Mouse (Mus musculus): ENCODE data around the gene Npff. TPM values are rescaled to one million over a fixed set of nuclear protein-coding genes. Genes with fewer than 3 reads are reported as not detected.
A peak's percentile ranks its signal among the peaks of the same experiment; 100 is the strongest.

Npff gene
- total RNA-seq, 2 experiments from 2014 or later, result 3.7 to 4.3 TPM

- DNase-seq, result no peak
Observed at GRCm38 (mm10) chr15:102519211-102520141, 5.3 kb downstream of the Npff start.

GRCm38 (mm10) chr15:102518859-102519201, 5.9 kb downstream of the Npff start:
- no peak for DNase-seq

- peak; percentile 100 for DNase-seq
Observed at GRCm38 (mm10) chr15:102517976-102518858, 6.5 kb downstream of the Npff start, which contains the start of gene Tarbp2. Gene Tarbp2 (plus strand): TSS chr15:102518192.

DNA sequence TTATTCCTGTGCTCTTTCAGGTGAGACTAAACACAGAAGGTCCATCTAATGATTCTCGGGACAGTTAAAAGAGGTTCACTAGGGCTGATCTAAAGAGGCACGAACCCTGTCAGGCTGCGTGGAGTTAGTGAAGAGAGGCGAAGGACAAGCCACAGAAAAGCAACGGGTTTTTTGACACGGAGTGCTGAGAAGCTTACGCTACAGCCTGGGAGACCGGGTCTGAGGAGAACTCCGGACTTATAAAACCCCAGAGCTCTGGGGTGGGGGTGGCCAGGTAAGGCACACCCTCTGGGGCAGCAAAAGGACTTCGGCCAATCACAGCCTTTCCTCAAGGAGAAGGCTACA, 7.1 kb downstream of the Npff start:
- DNase-seq, result no peak

DNA sequence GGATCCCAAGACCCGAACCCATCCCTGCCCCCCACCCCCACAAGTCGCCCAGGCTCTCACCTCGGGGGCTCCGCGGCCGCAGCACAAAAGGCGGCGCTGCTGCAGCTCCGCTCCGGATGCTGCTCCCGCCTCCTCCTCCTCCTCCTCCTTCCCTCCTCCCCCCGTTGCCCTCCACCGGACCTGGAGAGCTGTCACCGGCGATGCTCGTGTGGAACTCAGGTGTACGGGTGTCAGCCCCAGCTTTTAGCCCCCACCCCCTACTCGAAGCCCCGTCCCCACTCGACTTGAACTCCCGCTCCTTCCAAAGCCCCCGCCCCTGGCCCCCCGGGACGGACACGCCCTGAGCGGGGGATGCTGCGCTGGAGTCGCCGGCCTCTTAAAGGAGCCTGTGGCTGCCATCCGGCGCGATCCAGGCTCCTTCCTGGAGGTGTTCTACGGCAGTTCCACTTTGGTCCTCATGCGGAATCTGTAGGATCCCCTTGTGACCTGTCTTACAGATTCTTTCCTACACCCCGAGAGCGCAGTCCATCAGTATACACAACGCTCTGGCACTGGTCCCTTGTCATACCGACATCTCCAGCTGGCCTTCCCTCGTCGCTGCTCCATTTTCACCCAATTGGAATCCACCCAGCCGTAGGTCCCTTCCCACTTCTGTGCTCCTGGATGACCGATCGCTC, 7.9 kb downstream of the Npff start, which contains the start of gene Map3k12:
Gene Map3k12, minus strand, starts transcription at position 337 of the 677 bp plus-strand sequence.
- peak; percentile 81 to 85 for DNase-seq

DNA sequence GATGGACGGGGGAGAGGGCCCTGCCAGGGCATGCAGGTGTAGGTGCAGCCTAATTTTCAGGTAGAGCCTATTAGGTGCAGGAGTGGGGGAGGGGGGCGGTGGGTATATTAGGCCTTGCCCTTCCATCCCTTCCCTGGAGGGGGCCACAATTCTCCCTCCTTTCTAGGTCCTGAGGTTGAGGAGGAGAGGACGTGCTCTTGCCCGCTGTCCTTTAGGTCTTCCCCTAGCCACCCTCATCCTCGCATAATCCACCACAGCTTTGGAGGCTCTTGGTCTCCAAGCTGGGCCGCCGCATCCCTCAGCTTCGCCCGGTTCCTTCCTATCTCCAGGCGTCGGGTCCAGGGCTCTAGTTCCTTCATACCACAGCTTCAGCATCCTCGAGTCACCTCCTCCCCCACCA, 8.4 kb downstream of the Npff start:
- DNase-seq, result peak in 1 of 2 experiments; percentile 48

DNA sequence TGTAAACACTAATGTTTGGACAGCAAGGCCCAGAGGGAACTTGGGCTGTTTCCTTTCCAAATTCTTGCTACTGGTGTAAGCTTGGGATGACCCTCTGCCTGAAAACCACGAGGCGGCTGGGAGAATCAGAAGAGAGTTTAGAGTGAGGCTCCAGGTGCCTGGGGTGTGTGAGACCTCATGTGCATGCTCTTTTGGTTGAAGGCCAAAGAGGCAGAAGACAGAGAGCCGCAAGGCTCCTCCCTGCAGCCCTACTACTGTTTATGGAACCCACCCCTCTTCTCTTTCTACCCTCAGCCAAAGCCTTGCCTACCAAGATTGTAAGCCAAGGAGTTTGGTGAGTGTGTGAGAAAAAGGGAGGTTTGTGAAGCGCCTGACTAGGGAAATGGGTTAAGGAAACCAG, 9.0 kb downstream of the Npff start:
- no peak for DNase-seq

- DNase-seq, result no peak
Observed at GRCm38 (mm10) chr15:102515261-102515660, 9.5 kb downstream of the Npff start.

DNA sequence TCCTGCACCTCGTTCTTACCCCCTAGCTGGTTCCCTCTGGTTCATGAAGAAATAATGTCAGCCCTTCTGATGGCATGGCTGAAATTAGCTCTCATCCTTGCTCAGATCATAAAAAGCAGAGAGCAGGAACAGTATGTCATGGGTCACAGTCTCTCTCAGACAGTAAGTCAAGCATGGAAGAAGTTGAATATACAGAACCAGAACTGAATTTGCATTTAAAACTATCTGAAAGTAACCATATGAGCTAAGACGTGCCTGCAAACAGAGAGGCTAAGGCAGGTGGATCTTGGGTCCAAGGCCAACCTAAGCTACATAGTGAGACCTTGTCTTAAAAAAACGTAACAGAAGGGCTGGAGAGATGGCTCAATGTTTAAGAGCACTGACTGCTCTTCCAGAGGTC, 11.7 kb downstream of the Npff start:
- DNase-seq, result no peak

DNA sequence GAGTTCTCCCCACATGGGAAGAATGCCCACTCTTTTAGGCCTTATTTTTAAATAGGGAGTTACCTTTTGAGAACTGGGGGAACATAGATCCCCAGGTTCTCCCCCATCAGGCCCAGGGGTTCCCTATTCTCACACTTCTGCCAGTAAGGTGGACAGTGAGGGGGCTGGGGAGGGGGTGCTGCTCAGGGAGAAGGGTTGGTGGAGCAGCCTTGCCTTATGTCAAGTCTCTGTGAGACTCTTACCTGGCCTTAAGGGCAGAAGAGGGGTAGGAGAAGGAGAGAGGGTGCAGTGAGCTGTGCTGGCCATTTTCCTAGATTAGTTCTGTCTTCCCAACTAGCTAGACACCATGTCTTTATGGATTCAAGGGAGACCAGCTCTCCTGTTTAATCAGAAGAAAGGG, 12.3 kb downstream of the Npff start:
- no peak for DNase-seq

DNA sequence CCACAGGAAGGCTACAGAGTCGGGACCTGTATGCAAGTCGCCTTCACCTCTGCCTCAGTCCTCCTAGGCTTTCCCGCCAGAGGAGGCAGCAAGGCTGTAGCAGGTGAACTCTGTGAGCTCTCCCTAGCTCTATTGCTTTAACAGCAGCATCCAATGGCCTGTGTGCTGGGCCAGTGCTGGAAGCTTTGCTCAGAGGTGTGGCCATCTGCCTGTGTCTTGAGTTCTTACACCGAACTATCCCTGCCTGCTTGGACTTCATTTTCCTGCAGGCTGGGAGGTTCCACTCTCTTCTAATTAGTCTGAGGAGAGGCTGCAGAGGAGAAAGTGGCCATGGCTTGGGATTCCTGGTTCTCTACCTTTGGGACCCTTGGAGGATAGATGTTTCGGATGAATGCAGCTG, 12.7 kb downstream of the Npff start:
- no peak for DNase-seq

GRCm38 (mm10) chr15:102511285-102511833, 13.4 kb downstream of the Npff start:
- no peak for DNase-seq

GRCm38 (mm10) chr15:102510590-102511284, 14.0 kb downstream of the Npff start:
- DNase-seq, result peak; percentile 84 to 86

DNA sequence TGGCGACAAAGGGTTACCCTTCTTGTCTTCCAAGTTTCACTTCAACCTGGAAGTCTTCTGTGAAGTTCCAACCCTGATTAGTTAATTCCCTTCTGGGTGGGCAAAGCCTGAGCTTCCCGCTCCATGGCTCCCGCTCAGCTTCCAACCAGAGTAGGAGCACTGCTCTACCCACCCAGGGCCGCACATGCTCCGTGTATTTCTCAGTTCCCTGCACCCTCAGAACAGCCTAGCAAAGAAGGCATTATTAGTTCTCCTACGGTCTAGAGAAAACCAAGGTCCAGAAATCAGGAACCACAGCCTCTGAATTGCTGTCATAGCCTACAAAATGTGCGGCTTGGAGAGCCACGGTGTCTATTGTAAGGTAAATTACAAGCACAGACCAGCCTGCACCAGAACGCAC, 14.6 kb downstream of the Npff start:
- no peak for DNase-seq

DNA sequence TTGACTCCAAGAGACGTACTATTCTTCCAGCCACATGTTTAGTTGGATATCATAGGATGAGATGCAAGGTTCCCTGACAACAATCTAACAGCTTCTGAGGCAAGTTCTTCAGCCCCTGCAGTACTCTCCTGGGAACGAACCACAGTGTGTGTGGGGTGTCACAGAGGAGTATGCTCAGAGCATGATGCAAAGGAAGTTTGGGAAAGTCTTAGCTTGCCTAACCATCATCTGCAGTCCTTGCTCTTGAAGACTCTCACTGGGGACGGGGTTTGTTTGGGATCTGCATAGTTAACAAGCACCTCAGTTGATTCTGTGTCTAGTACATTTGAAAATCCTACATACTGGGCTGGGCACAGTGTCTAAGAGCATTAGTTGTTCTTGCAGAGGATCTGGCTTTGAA, 16.4 kb downstream of the Npff start:
- no peak for DNase-seq

- DNase-seq, result no peak
Observed at GRCm38 (mm10) chr15:102507561-102507960, 17.2 kb downstream of the Npff start.

DNA sequence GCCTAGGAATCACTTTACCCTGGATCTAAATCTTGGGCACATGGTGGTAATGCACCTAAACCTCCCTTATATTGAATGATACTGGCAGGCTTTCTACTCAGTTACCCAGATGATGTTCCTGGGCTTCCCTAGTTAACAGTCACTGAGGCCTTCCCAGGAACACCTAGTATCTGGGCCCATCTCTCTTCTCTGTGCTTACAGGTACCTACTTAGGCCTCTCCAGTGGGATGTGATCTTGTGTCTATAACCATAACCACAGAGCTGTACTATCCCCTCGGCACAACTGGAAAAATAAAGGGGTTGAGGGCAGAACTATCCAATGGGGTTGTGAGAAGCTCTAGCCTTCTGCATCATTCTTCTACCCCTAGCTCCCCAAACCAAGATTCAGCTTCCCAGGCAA, 17.9 kb downstream of the Npff start:
- no peak for DNase-seq

- DNase-seq, result no peak
Observed at GRCm38 (mm10) chr15:102506464-102506830, 18.3 kb downstream of the Npff start.

DNA sequence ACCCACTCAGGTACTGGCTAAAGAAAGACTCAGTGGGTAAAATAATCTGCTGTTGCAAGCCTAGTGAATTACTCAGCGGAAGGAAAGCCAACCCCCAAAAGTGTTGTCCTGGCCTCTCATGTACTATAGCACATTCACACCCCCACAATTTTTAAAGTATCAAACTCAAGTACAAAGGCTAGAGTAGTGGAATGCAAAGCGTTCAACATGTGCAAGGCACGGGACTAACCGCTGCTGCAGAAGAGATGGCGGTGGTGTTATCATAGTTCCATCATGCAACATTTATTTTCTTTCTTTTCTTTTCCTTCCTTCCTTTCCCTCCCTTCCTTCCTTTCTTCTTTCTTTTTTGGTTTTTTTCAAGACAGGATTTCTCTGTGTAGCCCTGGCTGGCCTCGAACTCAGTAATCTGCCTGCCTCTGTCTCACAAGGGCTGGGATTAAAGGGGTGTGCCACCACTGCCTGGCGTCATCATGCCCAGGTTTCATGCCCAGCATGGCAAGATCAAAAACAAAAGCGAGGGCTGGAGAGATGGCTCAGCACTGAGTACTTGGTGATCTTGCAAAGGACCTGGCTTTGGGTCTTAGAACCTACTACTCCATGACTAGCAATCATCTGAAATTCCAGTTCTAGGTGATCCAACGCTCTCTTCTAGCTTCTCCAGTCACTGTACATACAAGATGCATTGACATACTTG, 18.8 kb downstream of the Npff start:
- DNase-seq, result no peak

GRCm38 (mm10) chr15:102505073-102505769, 19.5 kb downstream of the Npff start:
- no peak for DNase-seq

All from layer of hippocampus, postnatal 36 days (tissue).